Mouse (Mus musculus) lung, postnatal 0 days (tissue): ENCODE results near the gene Zscan5b.
"Not testable (repeated sequence)": the region's sequence is repeated elsewhere in the genome, so short reads cannot be mapped to it uniquely, and the experiment has no call there.

Experiments used
- CTCF ChIP-seq: IDR thresholded peaks from 2 replicates; pipeline ENCODE4 v1.5.1; 2016; ENCODE audit warnings: antibody characterized with exemption, mild to moderate bottlenecking
- EP300 ChIP-seq: IDR thresholded peaks from 2 replicates; pipeline ENCODE4 v1.6.1; 2016; ENCODE audit warnings: antibody characterized with exemption, mild to moderate bottlenecking, control low read depth

DNA sequence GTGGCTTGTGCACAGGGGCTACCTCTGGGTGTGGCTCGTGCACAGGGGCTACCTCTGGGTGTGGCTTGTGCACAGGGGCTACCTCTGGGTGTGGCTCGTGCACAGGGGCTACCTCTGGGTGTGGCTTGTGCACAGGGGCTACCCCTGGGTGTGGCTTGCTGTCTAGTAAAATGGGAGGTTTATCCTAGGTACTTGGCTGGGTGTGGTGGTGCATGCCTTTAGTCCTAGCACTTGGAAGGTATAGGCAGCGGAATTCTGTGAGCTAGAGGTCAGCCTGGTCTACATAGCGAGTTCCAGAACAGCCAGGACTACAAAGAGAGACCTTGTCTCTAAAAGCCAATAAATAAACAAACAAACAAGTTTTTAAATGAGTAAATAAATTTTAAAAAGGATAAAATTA is 7.4 kb upstream of the Zscan5b start:
- not testable (repeated sequence) for TF ChIP-seq CTCF, EP300
